Mouse (Mus musculus) cerebellum, postnatal 36 days (tissue): ENCODE measurements around the gene Sprtn.

ENCODE experiments used
- DNase-seq, 2 experiments: peaks; one replicate each; pipeline ENCODE4 v3.0.0; 2021 to 2022; ENCODE audit warnings: mixed read lengths in 2 of 2

Sprtn gene

DNA sequence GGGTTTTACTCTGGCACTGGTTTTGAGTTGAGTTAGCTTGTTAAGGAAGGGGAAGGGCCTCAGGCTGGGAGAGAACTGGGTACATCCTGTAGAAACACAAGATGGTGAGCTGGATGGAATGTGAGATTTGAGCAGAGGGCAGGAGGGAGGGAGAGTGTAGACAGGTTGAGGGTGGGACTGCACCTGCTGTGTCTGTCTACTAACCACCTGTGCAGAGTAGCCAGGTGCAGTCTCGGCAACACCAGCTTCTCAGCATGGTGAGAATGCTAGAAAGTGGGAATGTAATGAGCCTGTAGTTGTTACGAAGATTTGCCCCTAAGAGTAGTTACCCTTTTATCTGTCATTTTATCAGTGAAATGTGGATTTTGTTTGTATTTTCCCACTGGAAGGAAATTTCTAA, 7.8 kb downstream of the Sprtn start:
- DNase-seq = no peak

DNA sequence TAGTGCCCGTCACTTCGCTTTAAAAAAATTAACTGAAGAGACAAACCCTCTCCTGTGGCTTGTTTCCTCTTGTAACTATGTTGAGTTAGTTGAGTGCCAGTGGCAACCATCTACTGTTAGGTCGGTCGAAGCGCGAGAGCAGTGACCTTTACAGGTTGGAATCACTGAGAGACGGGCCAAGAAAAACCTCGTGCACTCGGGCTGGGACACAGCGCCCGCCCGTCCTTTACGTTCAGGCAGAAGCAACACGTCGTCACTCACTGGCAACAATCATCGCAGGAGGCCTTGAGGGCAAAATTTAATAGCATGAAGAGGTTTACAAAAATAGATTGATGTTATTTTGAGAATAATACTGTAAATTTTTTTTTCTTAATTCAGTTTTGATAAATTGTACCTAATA, 12.2 kb downstream of the Sprtn start:
- no peak for DNase-seq

DNA sequence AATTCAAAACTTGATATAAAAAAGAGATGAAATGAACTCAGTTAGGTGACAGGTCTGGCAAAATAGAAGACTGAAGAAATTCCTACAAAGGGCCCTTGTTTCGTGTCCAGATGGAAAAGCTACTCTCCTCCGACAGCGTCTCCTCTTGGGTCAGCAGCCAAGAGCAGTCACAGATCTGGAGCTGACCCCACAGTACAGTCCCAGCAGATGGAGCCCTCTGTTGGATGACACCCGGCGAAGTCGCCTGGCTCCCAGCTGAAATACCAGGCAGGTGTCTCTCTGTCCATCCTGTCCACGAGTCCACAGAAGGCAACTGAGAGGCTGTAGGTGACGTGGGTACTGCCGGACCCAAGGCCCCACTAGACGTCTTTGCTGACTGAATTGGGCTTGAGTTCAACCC, 12.7 kb downstream of the Sprtn start:
- DNase-seq = peak; percentile 83

DNA sequence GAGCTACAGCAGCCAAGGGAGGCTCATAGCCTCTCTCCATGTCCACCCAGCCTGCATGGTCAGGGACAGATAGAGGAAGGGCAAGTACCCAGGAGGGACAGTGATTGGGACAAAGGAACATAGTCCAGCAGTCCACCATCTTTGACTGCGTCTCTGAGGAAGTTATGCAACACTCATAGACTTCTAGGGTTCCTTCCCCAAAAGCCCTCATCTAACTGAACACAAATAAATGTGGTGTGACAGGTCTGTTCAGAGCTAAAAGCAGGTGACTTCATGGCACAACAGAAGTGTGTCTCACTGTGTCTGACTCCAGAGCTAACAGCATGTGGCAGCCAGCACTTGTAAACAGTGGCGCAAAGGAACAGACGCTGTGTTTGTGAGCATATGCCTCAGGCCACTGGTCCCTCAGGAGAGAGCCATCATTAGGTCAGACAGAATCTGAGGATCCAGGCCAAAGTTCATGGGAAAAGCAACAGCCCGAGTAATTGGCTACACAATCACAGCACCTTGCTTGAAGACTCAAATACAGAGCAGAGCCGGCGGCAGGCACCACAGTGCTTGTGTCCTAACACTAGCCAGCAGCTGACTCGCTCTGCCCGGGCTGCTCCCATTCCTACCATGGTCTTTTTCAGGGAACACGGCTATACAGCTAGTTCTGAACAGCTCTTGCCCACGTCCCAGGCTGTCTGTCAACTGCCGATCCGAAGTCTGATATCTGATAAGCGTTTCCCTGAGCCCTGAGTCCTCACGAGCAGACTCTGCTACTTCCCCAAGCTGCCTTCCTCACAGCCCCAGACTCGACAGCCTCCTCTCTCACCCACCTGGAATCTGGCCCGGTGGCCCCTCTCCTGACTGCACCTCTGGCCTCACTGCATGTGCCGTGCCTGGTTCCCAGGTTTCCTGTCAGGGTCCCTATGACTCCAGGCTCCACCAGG, 14.5 kb downstream of the Sprtn start:
- DNase-seq = no peak

DNA sequence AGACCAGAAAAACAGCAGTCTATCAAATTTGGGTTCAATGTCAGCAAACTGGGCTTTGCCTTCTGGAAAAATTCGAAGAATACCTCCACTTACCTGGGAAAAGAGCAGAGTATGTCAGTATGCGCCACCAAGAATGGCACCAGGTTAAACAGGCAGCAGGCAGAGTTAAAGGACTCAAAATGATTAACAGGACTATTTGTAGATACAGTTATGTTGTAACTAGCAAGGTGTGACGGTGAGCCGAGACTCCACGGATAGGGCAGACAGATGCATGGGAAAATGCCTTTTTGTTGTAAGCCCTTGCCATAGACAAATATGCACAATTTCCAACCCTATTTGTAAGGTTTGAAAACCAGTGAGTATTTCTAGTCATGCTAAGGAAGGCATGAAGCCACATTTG, 16.4 kb downstream of the Sprtn start:
- no peak for DNase-seq

- peak; percentile 40 to 48 for DNase-seq
These were observed 20.2 kb downstream of the Sprtn start for GRCm38 (mm10) chr8:124917741-124918484.

- no peak for DNase-seq
These were observed 23.9 kb downstream of the Sprtn start for GRCm38 (mm10) chr8:124921369-124922279.

DNA sequence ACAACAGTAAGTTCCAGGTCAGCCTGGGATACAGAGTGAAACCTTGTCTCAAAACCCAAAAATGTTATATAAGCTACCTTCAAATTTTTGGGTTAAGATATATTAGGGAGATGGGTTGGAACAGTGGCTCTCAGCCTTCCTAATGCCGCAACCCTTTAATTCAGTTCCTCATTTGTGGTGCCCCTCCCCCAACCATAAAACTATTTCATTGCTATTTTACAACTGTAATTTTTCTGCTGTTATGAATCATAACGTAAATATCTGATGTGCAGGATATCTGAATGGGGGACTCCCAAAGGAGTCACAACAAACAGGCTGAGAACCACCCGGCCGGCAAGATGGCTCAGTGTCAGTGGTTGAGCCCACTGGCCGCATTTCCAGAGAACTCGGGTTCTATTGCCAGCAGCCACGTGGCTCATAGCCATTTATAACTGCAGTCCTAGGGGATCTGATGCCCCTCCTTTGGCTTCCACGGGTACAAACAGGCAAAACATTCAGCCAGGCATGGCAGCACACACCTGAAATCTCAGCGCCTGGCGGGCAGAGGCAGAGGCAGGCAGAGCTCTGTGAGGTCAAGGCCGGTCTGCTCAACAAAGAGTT, 24.9 kb downstream of the Sprtn start:
- no peak for DNase-seq

DNA sequence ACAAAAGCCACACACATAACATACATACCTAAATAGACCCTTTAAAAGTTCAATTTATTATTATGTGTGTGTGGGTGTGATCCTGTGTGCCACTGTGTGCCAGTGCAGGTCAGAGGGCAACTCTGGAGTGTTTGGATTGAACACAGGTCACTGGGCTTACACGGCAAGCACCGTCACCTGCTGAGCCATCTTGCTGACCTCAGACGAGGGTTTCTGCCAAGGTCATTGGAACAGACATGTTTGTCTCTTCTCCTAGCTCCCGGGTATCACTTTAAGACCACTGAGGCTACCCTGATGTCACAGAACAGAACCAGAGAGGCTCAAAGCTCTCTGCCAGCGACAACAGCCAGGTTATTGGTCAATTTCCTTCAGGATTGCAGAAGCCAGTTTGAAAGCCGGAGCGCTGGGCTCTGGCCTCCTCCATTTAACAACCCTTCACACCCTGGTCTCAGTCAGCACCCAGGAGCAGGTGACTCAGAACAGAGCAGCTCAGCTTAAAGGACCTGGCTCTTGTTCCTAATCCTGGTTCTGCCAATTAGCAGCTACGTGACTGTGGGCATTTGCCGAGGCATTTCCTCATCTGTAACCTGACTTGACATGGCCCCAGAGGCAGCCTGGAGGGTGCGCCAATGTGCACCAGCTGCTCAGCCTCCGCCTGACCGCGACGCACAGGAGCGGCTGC, 26.4 kb downstream of the Sprtn start:
- DNase-seq = no peak

GRCm38 (mm10) chr8:124925544-124926266, 28.0 kb downstream of the Sprtn start:
- DNase-seq = no peak

- no peak for DNase-seq
These were observed 28.7 kb downstream of the Sprtn start for GRCm38 (mm10) chr8:124926351-124926771.

- no peak for DNase-seq
These were observed 31.3 kb downstream of the Sprtn start for GRCm38 (mm10) chr8:124929006-124929405.

- DNase-seq = no peak
These were observed 32.4 kb downstream of the Sprtn start for GRCm38 (mm10) chr8:124930086-124930485.

- no peak for DNase-seq
These were observed 33.0 kb downstream of the Sprtn start for GRCm38 (mm10) chr8:124930649-124931048.

GRCm38 (mm10) chr8:124932435-124932834, 34.7 kb downstream of the Sprtn start:
- DNase-seq = no peak

GRCm38 (mm10) chr8:124935116-124935515, 37.4 kb downstream of the Sprtn start:
- no peak for DNase-seq

- DNase-seq = no peak
These were observed 39.0 kb downstream of the Sprtn start for GRCm38 (mm10) chr8:124936699-124937098.

DNA sequence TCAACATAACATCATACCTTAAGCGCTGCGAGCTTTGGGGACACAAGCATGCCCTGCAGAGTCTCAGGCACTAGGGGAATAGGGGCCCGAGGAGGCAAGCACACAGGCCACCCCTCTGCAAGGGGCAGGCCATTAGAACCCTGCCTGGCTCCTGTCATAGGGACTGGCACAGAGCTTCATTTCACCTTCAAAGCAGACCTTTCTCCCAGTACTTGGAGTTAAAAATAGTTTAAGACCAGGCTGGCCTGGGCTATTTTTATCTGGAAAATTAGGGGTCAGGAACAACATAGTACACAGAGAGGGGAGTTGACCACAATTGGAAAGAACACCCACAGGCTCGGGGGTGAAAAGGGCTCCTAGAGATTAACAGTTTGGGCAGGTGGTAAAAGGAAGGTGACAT, 39.6 kb downstream of the Sprtn start:
- DNase-seq = no peak

DNA sequence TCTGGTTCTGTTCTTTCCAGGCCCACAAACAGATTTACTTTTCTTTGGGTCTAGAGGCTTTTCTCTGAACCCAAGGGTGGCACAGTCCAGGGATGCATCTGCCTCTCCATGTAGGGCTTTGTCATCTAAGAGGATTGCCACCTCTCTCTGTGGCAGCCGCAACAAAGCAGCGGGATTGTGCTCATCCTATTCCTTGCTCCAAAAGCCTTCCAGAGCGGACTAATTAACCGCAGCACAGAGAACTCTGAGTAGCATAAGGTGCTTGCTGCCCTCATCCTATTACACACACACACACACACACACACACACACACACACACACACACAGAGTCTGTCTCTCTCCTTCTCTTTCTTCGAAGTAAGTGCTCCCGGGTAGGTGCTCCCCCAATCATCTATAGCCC, 46.1 kb downstream of the Sprtn start:
- DNase-seq = no peak

DNA sequence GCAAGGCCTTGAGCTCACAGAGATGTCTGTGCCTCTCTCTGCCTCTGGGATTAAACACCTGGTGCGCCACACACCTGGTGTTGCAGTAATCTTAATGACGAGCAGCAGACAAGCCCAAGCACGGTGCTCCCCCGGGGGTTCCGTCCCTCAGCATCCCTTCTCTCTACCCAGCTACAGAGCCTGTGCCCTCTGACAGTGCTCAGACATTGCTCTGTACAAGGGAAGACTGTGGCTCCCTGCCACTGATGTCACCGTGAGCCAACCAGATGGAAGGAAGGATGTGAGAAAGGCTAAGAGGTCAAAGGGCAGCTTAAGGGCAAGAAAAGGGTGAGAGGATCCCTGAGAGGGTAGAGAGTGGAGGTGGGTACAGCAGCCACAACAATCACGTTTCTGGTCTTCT, 46.7 kb downstream of the Sprtn start:
- DNase-seq = no peak
